Mouse (Mus musculus) Patski (cell line): Measurements from ENCODE around the gene Sspo. TPM values are rescaled to one million over a fixed set of nuclear protein-coding genes. Genes with fewer than 3 reads are reported as not detected.
A peak's percentile ranks its signal among the peaks of the same experiment; 100 is the strongest.

ENCODE experiments used
- ATAC-seq: fragments of 100-300 bp; one replicate; pipeline ENCODE4 v1.8.0; 2021
- CTCF ChIA-PET: fragments of 350-600 bp; sonication (Branson Sonifier 250); formaldehyde crosslinking; loops from one replicate; lab custom pipeline; 2022; ENCODE audit warnings: inconsistent platforms; lab: Charles Lee
- POLR2A ChIA-PET: fragments of 350-600 bp; sonication (Branson Sonifier 250); formaldehyde crosslinking; loops from one replicate; lab custom pipeline; 2022; ENCODE audit warnings: antibody characterized with exemption, inconsistent platforms; lab: Charles Lee
- DNase-seq: peaks from one replicate; pipeline ENCODE4 v3.0.0-alpha.2; 2011; ENCODE audit warnings: low read depth, low spot score
- H3K27me3 ChIP-seq: fragments of 371-371 bp; one replicate; pipeline ENCODE4 v1.5.1; 2021
- CTCF ChIP-seq: fragments of 100-300 bp; IDR thresholded peaks from one replicate; pipeline ENCODE4 v1.5.1; 2021
- in situ Hi-C: fragments of 300-500 bp; cut with MboI; formaldehyde crosslinking; loops from 3 replicates; pipeline ENCODE4 v1.11.1; 2018; ENCODE audit warnings: low pct_unique_long_range_greater_than_20kb, mixed read lengths
- polyA plus RNA-seq: library from polyadenylated mRNA; unstranded; gene quantifications from one replicate; pipeline ENCODE4 v1.2.3, GENCODE M21; 2021

The Sspo gene
- polyA plus RNA-seq, 1 experiment from 2014 or later, result 0.05 TPM

DNA sequence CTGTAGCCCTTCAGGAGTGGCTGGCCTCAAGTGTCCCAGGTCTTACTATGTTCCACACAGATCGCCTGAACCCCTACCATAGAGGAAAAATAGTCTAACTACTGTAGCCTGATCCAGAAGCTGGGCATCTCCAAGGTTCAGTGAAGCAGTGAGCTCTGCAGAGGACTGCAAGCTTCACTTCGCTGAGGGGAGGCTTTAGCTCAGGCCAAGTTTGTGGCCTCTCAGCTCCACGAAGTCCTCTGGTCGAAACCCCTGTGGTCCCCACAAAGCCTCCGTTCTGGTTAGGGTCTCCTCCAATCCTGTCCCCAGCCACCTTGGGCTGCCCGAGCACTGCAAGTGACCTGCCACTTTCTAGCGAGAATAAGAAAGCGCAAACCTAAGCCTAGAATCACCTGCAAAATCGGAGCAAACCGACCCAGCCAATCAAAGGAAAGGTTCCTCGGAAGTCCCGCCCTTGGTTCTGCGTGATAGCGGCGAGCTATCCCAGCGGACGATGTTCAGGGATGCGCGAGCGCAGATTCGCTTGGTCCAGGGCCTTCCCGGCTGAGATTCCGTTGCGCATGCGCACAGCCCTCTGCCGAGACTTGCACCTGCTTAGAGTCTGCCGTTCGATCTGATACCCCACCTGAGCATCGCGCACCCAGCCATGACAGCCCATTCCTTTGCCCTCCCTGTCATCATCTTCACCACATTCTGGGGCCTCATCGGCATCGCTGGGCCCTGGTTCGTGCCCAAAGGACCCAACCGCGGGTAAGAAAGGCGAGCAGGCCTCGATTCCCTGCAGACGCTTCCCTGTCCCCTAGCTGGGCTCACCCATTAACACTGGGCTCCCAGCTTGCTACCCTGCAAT lies 89.3 kb downstream of the Sspo start, which contains the start of gene Atp6v0e2:
TSS of gene Atp6v0e2 (plus strand) at position 511 of the 850 bp plus-strand sequence.
- in situ Hi-C loops, result loop anchor here (5.0 kb wide), 2 partner anchors 90 to 360 kb away; partner anchors contain the start of gene AI854703
- no peaks in the 10 kb centered on the region for H3K27me3 ChIP-seq
- CTCF ChIA-PET, result interaction anchor here (1.7 to 2.0 kb wide), 2 partner anchors 8 to 28 kb away, joined by 4 to 5 read pairs; no protein-coding TSS in a partner anchor
- POLR2A ChIA-PET, result no interaction called here
- DNase-seq, result no peak
- ATAC-seq, result peak; percentile 72
- no peak for TF ChIP-seq CTCF

DNA sequence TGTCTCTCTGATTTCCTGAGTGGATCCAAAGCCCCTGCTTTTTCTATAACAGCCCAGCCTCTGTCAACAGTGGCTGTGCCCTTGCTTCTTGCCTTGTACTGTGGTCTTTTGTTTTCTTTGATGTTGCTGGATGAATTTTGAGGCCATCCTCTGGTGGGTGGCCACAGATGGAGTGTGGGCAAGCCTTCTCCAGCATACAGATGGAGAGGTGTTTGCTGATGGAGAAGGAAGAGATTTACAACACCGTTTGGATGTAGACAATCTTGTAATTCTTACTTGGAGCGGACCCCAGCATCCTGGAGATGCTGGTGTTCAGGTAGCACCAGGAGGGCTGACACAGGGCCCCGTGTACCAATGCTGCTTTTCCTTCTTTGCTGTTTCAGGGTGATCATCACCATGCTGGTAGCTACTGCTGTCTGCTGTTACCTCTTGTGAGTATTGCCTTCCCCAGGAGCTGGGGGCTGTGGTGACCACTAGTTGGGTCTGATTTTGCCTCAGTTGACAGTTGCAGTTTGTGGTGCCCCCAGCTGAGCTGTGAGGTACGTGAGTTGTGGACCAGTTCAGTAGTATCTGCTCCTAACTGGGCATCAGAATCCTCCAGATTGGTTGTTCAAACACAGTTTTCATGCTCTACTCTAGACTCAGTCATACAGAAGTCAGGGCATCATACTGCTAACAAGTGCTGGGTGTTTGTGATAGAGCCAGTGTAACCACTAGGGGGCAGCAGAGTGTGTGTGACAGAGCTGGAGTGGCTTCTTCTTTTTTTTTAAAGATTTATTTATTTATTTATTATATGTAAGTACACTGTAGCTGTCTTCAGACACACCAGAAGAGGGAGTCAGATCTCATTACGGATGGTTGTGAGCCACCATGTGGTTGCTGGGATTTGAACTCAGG lies 91.1 kb downstream of the Sspo start:
- ATAC-seq (no peak), DNase-seq (no peak)
- no peak for TF ChIP-seq CTCF
- CTCF ChIA-PET, result interaction anchor here (0.5 to 2.6 kb wide), 11 partner anchors 9 to 670 kb away, joined by 3 to 9 read pairs (median 3); partner anchors contain the start of gene Gimap8
- POLR2A ChIA-PET, result no interaction called here
- in situ Hi-C loops, result loop anchor here (5.0 kb wide), 2 partner anchors 88 to 362 kb away; partner anchors contain the start of gene AI854703
- H3K27me3 ChIP-seq, result no peaks in the 10 kb centered on the region

DNA sequence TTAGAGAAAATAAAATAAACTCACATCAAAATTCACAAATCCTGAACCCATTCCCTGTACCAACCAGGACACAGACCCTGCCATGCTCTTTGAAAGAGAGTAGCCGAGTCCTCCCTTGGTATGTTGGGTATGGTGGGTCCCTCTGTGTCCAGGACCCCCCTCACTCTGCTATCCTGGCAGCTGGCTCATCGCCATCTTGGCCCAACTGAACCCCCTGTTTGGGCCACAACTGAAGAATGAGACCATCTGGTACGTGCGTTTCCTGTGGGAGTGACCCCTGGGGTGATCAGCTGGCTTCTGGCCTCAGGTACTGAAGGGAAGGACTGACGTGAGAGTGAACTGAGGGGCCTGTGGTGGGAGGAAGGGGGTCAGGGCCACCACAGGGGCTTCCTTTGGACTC lies 91.8 kb downstream of the Sspo start:
- TF ChIP-seq CTCF, result no peak
- CTCF ChIA-PET, result interaction anchor here (0.5 to 2.6 kb wide), 8 partner anchors 8 to 418 kb away, joined by 3 to 9 read pairs (median 4); partner anchors contain the start of gene Gimap8
- DNase-seq, result no peak
- ATAC-seq, result no peak
- no peaks in the 10 kb centered on the region for H3K27me3 ChIP-seq
- POLR2A ChIA-PET, result no interaction called here
- in situ Hi-C loops, result loop anchor here (5.0 kb wide), 2 partner anchors 87 to 363 kb away; partner anchors contain the start of gene AI854703

DNA sequence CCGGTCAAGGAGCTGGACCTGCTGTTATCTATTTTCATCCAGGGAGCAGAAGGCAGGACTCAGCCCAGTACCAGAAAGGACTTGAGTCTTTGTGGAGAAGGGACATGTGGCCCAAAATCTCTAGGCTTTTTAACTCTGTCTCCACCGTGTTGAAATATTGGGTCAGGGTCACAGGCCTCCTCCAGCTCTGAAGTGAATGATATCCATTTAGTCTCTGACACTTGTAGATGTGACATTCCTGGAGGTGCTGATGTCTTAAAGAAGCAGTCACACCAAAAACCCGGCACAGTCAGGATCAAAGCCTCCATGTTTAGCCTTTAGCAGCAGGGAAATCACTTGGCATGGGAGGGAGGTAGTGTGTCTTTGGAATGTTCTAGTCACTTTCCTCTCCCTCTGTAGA lies 92.7 kb downstream of the Sspo start:
- DNase-seq (no peak), ATAC-seq (no peak)
- POLR2A ChIA-PET, result no interaction called here
- no peak for TF ChIP-seq CTCF
- CTCF ChIA-PET, result interaction anchor here (1.2 to 2.6 kb wide), 4 partner anchors 11 to 106 kb away, joined by 3 to 9 read pairs (median 4); partner anchors contain the start of gene Gimap8
- H3K27me3 ChIP-seq, result no peaks in the 10 kb centered on the region
- in situ Hi-C loops, result no loop called here

DNA sequence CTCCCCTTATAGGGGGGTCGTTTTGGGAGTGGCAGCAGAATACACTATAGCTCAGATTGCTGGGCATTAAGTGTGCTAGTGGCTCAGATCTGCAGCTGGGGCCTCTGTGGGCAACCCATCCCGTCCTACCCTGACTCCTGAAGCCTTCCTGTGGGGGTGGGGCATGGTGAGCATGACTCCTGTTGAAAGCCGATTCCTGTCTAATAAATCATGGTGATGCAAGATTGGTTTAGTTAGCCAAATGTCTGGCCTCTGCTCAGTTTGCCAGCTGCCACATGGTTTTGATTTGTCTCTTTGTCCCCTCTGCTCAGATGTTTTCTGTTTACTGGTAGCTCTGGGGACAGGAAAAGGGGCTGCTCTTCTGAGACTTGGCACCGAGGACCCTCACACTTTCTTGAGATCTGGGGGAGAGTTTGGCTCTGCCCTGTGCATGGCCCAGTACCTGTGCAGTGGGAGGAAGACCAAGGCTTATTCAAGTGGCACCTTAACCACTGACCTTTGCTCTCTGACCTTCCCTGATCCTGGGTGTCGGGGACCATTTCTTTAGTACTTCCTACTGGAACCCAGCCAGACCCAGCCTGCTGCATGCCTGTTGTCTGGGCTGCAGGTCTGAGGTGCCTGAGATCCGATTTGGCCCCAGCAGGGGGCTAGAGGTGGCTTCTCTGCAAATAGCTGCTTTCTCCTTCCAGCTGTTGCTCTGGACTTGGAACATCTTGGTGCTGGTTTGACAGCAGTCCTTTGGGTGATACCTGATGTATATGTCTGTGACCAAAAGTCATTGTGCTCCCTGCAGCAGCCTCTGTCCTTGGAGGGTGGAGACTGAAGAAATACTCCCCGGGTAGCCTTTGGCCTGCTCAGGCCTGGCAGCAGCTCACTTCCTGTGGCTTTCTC lies 93.8 kb downstream of the Sspo start:
- ChIA-PET CTCF (interaction anchor here (0.9 to 2.6 kb wide), 3 partner anchors 105 to 316 kb away, joined by 3 to 9 read pairs (median 4); partner anchors contain the start of gene Gimap8), POLR2A (no interaction called here)
- ATAC-seq (no peak), DNase-seq (no peak)
- in situ Hi-C loops, result no loop called here
- TF ChIP-seq CTCF, result no peak
- H3K27me3 ChIP-seq, result no peaks in the 10 kb centered on the region

DNA sequence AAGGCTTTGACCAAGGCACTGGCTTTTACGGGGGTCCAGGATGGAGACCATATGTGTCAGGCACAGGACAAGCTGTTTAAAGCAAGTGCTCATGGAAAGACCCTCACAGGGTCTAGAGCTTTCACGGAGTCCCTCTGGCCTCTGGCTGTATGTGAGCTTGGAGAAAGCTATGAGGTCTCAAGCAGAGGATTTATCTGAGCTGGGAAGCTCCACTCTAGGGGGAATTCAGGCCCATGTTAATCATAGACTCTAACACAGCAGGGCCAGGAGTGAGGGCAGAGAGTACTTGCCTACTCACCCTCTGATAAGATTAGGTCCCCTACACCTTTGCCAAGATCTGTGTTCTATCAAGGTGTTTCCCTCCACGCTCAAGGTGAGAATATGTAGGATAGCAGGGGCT lies 94.6 kb downstream of the Sspo start:
- ATAC-seq (no peak), DNase-seq (no peak)
- ChIA-PET CTCF (interaction anchor here (0.9 to 1.2 kb wide), 3 partner anchors 105 to 364 kb away, joined by 3 to 4 read pairs (median 3); partner anchors contain the start of gene Gimap8), POLR2A (no interaction called here)
- in situ Hi-C loops, result no loop called here
- no peaks in the 10 kb centered on the region for H3K27me3 ChIP-seq
- no peak for TF ChIP-seq CTCF

DNA sequence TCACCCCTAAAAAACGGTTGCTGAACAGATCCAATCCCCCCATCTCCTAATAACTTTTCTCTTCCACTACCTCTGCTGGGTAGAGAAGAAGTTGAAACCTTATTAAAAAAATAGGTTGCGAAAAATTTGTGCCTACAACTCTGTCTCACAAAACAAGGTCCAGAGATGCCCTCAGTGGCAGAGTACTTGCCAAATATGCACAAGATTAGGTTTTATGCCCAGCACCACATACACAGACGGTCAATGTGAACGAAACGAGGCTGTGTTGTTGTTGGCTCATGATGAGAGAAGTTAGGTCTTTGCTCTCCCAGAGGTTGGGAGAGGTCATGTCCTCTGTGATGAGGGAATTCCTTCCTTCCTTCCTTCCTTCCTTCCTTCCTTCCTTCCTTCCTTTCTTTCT lies 97.2 kb downstream of the Sspo start:
- H3K27me3 ChIP-seq, result no peaks in the 10 kb centered on the region
- POLR2A ChIA-PET, result interaction anchor here (0.7 kb wide), 1 partner anchor 34 kb away, joined by 11 read pairs; no protein-coding TSS in a partner anchor
- CTCF ChIA-PET, result interaction anchor here (0.9 to 3.2 kb wide), 2 partner anchors 92 to 101 kb away, joined by 3 to 13 read pairs; partner anchors contain the start of gene Gimap8
- no peak for TF ChIP-seq CTCF
- in situ Hi-C loops, result no loop called here
- no peak for DNase-seq
- ATAC-seq, result no peak

DNA sequence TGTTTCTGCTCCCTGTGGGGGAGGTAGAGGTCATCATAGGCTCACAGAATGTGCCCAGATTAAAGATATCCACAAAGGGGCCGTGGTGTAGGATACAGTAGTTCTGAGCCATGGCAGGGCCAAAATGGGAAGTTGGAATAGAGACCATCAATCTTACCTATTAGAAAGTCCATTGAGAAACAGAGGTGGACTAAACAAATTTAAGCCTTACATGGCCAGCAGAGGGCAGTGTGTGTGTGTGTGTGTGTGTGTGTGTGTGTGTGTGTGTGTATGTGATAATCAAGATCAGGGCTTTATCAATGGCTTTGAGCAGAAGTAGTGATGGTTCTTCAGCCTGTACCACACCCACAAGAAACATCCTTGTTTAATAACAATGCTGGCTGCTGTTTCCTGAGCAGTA lies 98.2 kb downstream of the Sspo start:
- ATAC-seq, result no peak
- CTCF ChIA-PET, result interaction anchor here (1.1 to 3.2 kb wide), 2 partner anchors 36 to 100 kb away, joined by 3 to 13 read pairs; partner anchors contain the start of gene Gimap8
- peaks cover under 1% of the 10 kb centered on the region for H3K27me3 ChIP-seq
- POLR2A ChIA-PET, result no interaction called here
- DNase-seq, result no peak
- no peak for TF ChIP-seq CTCF
- in situ Hi-C loops, result no loop called here

DNA sequence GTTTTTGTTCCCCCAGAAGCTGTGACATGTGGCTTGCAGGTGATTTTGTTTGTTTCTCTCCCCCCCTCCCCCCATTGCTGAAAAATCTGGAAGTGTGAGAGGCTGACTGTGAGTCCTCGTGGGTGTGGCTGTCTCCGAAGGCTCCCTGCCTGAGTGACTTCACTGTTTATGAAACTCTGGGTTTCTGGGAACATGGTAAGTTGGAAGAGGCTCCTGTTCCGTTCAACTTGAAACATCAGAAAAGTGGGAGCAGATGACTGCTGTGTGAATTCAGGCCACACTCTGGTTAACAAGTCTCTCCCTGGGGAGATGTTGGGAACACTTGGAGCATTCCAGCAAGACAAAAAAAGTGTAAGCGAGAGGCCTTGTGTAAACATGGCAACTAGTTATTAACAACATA lies 98.8 kb downstream of the Sspo start:
- CTCF ChIA-PET, result interaction anchor here (1.1 to 3.2 kb wide), 3 partner anchors 8 to 99 kb away, joined by 3 to 13 read pairs (median 5); partner anchors contain the start of gene Gimap8
- no peak for TF ChIP-seq CTCF
- in situ Hi-C loops, result no loop called here
- ATAC-seq (no peak), DNase-seq (no peak)
- H3K27me3 ChIP-seq, result peaks cover 4% of the 10 kb centered on the region
- POLR2A ChIA-PET, result no interaction called here
